Mouse (Mus musculus): ENCODE measurements around the gene Exog. TPM values are rescaled to one million over a fixed set of nuclear protein-coding genes. Genes with fewer than 3 reads are reported as not detected.

Gene Exog
- polyA plus RNA-seq, 1 experiment: 2.2 TPM

DNA sequence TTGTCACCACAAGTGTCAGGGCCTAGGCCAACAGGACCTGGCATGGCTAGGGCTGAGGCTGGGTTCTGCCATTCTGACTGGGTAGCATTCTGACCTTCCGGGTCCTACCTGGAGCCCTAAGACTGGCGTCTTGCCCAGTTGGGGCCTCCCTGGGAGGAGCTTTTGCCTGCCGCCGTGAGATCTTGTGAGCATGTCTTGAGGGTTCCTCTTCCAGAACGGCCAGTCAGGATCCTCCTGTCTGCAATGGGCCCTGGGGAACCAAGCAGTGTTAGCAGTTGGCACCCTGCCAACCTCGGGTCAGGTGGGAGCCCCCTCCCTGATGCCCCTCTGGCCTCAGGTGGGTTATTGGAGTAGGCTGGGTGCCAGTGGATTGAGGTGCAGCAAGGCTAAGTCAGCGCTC lies 18.3 kb upstream of the Exog start:
- no peaks in the 10 kb centered on the region for H3K36me3 ChIP-seq (ENCODE audit: control insufficient read depth, insufficient read depth, low read length)
- H3K4me3 ChIP-seq (ENCODE audit: insufficient read depth, low read depth, low read length): no peak overlapping the region
- H3K27me3 ChIP-seq (replicated peaks; ENCODE audit: control insufficient read depth, insufficient read depth, low read length): no peaks in the 10 kb centered on the region
- no peak for TF ChIP-seq CTCF (conservative IDR thresholded peaks at IDR 0.05; ENCODE audit: insufficient read depth, insufficient read length, low read depth, low read length)
- TF ChIP-seq POLR2A (IDR thresholded peaks at IDR 0.05; ENCODE audit: low read depth, low read length): no peak
- WGBS: 27% methylated on average over 7 of the region's 7 CpGs
- peak; percentile 42 for DNase-seq
- H3K27ac ChIP-seq (ENCODE audit: insufficient read depth, low read depth, low read length): no peak overlapping the region
- H3K4me1 ChIP-seq (ENCODE audit: control insufficient read depth, insufficient read depth, low read length): peaks cover 13% of the 10 kb centered on the region

DNA sequence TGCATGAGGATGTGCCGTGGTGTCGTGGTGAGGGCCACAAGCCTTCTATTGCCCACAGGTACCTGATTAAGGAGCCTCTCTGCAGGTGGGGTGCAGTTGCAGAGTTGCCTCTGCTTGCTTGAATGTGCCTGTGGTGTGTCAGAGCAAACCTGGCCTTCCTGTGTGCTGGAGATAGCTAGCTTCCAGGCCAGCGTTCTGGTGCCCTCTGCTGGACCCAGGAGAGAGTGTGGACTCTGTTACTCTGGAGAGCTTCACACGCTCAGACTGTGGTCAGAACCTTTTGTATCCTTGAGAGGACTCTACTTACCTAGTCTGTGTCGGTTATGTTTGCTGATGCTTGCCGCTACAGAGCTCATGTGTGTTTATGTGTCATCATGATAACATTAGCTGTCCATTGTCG lies 14.4 kb upstream of the Exog start:
- TF ChIP-seq CTCF (conservative IDR thresholded peaks at IDR 0.05; ENCODE audit: insufficient read depth, insufficient read length, low read depth, low read length) (peak; percentile 99), POLR2A (IDR thresholded peaks at IDR 0.05; ENCODE audit: low read depth, low read length) (no peak)
- no peaks in the 10 kb centered on the region for H3K27me3 ChIP-seq (replicated peaks; ENCODE audit: control insufficient read depth, insufficient read depth, low read length)
- peaks cover 8% of the 10 kb centered on the region for H3K4me1 ChIP-seq (ENCODE audit: control insufficient read depth, insufficient read depth, low read length)
- peak; percentile 89 for DNase-seq
- H3K27ac ChIP-seq (ENCODE audit: insufficient read depth, low read depth, low read length): no peak overlapping the region
- H3K4me3 ChIP-seq (ENCODE audit: insufficient read depth, low read depth, low read length): no peak overlapping the region
- 36% methylated on average over 7 of the region's 7 CpGs for WGBS
- H3K36me3 ChIP-seq (ENCODE audit: control insufficient read depth, insufficient read depth, low read length): no peaks in the 10 kb centered on the region

DNA sequence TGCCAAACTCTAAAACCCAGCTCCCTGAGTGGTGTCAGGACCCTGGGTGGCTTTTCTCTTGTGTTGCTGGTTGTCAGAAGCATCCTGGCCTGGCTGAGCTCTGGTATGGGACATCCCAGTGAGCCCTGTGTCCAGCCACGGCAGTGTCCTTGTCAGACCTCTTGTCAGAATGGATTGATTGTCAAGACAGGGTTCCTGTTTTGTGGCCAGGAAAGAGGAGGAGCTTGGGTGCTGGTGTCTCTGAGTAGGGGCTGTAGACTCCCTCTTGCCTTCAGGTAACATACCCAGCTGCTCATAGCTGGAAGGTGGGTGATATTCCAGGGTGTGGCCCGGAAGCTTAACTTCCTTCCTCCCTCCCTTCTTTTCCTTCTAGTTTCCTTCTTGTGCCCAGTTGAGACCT lies 8.9 kb upstream of the Exog start:
- Histone ChIP-seq H3K36me3 (ENCODE audit: control insufficient read depth, insufficient read depth, low read length) (no peaks in the 10 kb centered on the region), H3K4me1 (ENCODE audit: control insufficient read depth, insufficient read depth, low read length) (no peaks in the 10 kb centered on the region), H3K27ac (ENCODE audit: insufficient read depth, low read depth, low read length) (no peak overlapping the region), H3K4me3 (ENCODE audit: insufficient read depth, low read depth, low read length) (no peak overlapping the region), H3K27me3 (replicated peaks; ENCODE audit: control insufficient read depth, insufficient read depth, low read length) (no peaks in the 10 kb centered on the region)
- no peak for DNase-seq
- whole genome bisulfite sequencing: 63% methylated on average over 2 of the region's 2 CpGs
- TF ChIP-seq POLR2A (IDR thresholded peaks at IDR 0.05; ENCODE audit: low read depth, low read length) (no peak), CTCF (conservative IDR thresholded peaks at IDR 0.05; ENCODE audit: insufficient read depth, insufficient read length, low read depth, low read length) (no peak)

DNA sequence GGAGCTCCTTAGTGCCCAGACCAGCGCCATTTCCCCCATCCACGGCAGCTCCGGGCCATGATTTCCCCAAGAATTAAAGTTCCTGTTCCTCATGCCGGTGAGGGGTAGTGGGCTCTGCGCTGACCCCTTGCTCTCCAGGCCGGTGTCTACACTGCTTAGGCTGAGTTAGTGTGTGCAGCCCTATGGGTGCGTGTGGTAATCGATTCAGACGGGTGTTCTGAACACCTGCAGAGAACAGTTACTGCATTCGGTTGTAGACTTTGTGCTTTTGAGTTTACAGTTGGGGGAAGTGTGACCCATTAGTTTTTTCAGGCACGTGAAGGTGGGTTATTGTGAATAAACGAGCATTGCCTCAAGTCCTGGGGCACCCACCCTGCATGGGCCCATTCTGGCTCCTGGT lies 6.7 kb upstream of the Exog start:
- no peaks in the 10 kb centered on the region for H3K36me3 ChIP-seq (ENCODE audit: control insufficient read depth, insufficient read depth, low read length)
- 84% methylated on average over 12 of the region's 12 CpGs for WGBS
- TF ChIP-seq POLR2A (IDR thresholded peaks at IDR 0.05; ENCODE audit: low read depth, low read length) (no peak), CTCF (conservative IDR thresholded peaks at IDR 0.05; ENCODE audit: insufficient read depth, insufficient read length, low read depth, low read length) (no peak)

DNA sequence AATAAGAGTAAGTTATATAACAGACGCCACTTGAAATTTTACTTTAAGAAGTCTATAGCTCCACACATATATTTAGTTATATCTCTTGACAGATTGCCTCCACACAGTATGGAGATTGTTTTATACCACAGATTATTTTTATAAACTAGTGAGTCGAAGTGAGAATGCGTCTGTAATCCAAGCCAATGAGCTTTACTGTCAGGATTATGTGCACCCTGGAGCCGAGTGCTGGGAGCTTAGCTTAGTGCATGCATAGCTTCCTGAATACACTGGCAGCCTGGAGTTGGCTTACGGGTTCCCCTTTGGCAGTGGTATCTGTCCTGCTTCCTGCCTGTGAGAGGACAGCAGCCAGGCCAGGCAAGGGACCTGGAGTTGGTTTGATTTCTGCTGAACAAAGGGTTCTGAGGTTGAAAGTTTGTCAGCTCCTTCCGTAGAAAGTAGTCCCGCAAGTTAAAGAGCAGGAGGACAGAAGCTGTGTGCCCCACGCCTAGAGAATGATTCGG lies 6.2 kb upstream of the Exog start:
- no peaks in the 10 kb centered on the region for H3K36me3 ChIP-seq (ENCODE audit: control insufficient read depth, insufficient read depth, low read length)

More for the DNA sequence above, 6.7 kb upstream of the Exog start:
- H3K4me3 ChIP-seq (ENCODE audit: insufficient read depth, low read depth, low read length): no peak overlapping the region
- DNase-seq: no peak
- no peak overlapping the region for H3K27ac ChIP-seq (ENCODE audit: insufficient read depth, low read depth, low read length)
- no peaks in the 10 kb centered on the region for H3K4me1 ChIP-seq (ENCODE audit: control insufficient read depth, insufficient read depth, low read length)
- H3K27me3 ChIP-seq (replicated peaks; ENCODE audit: control insufficient read depth, insufficient read depth, low read length): no peaks in the 10 kb centered on the region

DNA sequence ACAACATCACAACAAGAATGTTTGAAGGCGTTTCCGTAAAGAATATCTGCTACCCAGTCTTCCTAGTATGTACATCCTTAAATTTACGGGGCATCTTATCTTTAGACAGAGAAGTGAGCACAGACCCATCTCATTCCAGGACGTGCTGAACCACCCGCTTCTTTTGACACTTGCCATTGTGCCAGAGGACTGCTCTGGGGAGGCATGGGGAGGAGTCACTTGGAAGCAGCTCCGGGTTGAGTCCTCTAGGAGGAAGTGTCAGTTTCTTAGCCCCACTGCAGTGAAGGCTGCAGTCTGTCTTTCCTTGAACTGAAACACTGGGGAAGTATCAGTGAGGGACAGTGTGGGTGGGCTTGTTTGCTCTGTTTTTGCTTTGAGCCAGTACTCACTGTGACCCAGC lies 994 bp downstream of the Exog start:
- Histone ChIP-seq H3K36me3 (ENCODE audit: control insufficient read depth, insufficient read depth, low read length) (no peaks in the 10 kb centered on the region; the same call in 1 of the 2 replicates), H3K27me3 (replicated peaks; ENCODE audit: control insufficient read depth, insufficient read depth, low read length) (no peaks in the 10 kb centered on the region), H3K4me1 (ENCODE audit: control insufficient read depth, insufficient read depth, low read length) (peaks cover 3% of the 10 kb centered on the region; the same call in 1 of the 2 replicates), H3K4me3 (ENCODE audit: insufficient read depth, low read depth, low read length) (no peak overlapping the region), H3K27ac (ENCODE audit: insufficient read depth, low read depth, low read length) (no peak overlapping the region)
- DNase-seq: no peak
- TF ChIP-seq CTCF (conservative IDR thresholded peaks at IDR 0.05; ENCODE audit: insufficient read depth, insufficient read length, low read depth, low read length) (no peak), POLR2A (IDR thresholded peaks at IDR 0.05; ENCODE audit: low read depth, low read length) (no peak)
- 20% methylated on average over 6 of the region's 6 CpGs for WGBS

More for the DNA sequence above, 6.2 kb upstream of the Exog start:
- no peak overlapping the region for H3K27ac ChIP-seq (ENCODE audit: insufficient read depth, low read depth, low read length)
- 89% methylated on average over 9 of the region's 9 CpGs for WGBS
- no peak for TF ChIP-seq CTCF (conservative IDR thresholded peaks at IDR 0.05; ENCODE audit: insufficient read depth, insufficient read length, low read depth, low read length)
- TF ChIP-seq POLR2A (IDR thresholded peaks at IDR 0.05; ENCODE audit: low read depth, low read length): no peak
- no peak overlapping the region for H3K4me3 ChIP-seq (ENCODE audit: insufficient read depth, low read depth, low read length)
- no peaks in the 10 kb centered on the region for H3K27me3 ChIP-seq (replicated peaks; ENCODE audit: control insufficient read depth, insufficient read depth, low read length)
- no peak for DNase-seq
- H3K4me1 ChIP-seq (ENCODE audit: control insufficient read depth, insufficient read depth, low read length): no peaks in the 10 kb centered on the region

DNA sequence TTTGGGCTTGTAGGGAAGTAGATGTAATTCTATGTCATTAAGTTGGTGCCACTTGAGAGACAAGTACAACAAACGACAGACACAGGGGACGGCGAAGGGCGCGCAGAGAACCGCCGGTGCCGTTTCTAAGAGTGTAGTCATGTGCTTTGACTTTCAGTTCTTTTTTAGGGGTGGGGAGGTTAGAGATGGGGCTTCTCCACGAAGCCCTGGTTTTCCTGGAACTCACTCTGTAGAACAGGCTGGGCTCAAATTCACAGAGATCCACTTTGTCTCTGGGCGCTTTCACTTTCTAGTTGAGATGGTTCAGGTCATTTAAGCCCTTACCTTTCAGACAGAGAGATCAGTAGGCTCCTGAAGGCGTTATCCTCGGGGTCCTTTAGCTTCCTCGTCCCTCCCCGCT lies 11.2 kb downstream of the Exog start:
- no peak for TF ChIP-seq CTCF (conservative IDR thresholded peaks at IDR 0.05; ENCODE audit: insufficient read depth, insufficient read length, low read depth, low read length)
- no peak for TF ChIP-seq POLR2A (IDR thresholded peaks at IDR 0.05; ENCODE audit: low read depth, low read length)
- no peaks in the 10 kb centered on the region for H3K4me1 ChIP-seq (ENCODE audit: control insufficient read depth, insufficient read depth, low read length)
- no peak for DNase-seq
- H3K36me3 ChIP-seq (ENCODE audit: control insufficient read depth, insufficient read depth, low read length): no peaks in the 10 kb centered on the region
- H3K27ac ChIP-seq (ENCODE audit: insufficient read depth, low read depth, low read length): no peak overlapping the region
- 87% methylated on average over 14 of the region's 14 CpGs for WGBS
- no peak overlapping the region for H3K4me3 ChIP-seq (ENCODE audit: insufficient read depth, low read depth, low read length)
- no peaks in the 10 kb centered on the region for H3K27me3 ChIP-seq (replicated peaks; ENCODE audit: control insufficient read depth, insufficient read depth, low read length)
